Mouse (Mus musculus): Measurements from ENCODE around the gene Slc35b1.

DNA sequence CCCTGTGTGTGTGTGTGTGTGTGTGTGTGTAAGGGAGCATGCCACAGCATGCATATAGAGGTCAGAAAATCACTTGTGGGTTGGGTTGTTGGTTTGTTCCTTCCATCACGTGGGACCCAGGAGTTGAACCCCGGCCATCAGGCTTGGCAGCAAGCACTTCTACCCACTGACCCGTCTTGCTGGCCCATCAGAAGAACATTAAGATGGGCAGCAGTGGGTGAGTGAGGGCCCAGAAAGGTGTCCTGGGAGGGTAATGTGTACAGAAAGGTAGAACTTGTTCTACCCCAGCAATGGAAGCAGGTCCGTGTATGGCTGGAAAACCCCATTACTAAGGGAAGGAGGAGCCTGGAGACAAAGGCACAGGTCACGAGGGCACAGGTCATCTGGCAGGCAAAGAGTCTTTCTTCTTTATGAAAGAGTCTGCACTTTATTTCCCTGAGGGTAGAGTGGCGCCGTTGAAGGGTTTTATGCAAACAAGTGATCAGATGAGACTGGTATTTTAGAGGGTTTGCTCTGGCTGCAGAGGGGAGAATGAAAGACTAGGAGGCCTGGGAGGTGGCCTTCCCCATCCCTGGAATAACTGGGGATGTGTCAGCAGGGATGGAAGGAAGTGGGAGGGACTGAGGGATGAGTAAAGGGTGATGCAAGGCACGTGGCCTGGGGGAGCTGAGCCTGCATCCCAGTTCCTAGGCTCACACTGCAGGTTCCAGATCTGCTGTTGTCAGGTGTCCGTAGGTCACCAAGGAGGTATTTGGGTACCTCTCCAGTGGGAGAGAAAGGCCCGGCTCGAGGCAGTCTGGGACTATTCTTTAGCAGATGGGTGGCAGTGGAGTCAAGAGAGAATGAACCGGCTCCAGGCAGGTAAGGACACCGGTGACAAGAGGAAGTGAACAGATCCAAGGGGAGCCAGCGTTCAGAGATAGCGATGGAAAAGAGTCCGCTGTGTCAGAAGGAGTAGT lies 19.2 kb downstream of the Slc35b1 start:
- TF ChIP-seq POLR2A (IDR thresholded peaks at IDR 0.05; ENCODE audit: extremely low read depth, insufficient read depth, low read length) = no peak
- TF ChIP-seq CTCF (IDR thresholded peaks at IDR 0.05; ENCODE audit: extremely low read depth, insufficient read depth, low read length) = no peak

All from cortical plate, adult 2 months (tissue).